Mouse (Mus musculus) midbrain, postnatal 0 days (tissue): ENCODE measurements at regions not wholly inside any gene's neighbourhood (a gene's known extent, or its start where the extent isn't known, plus 50 kb on each side); places are given as distances from the start of the nearest gene placed in this dataset.
A peak's percentile ranks its signal among the peaks of the same experiment; 100 is the strongest.

Experiments used
- ATAC-seq: fragments of 200-750 bp; cut with Nextera tagmentation; 2 replicates; pipeline ENCODE4 v1.8.0; 2017; ENCODE audit warnings: moderate number of reproducible peaks, mild to moderate bottlenecking, moderate TSS enrichment, moderate library complexity; ENCODE audit not compliant: low FRiP score
- DNase-seq: peaks from one replicate; pipeline ENCODE4 v3.0.0-alpha.2; 2015; ENCODE audit warnings: low spot score
- H3K27ac ChIP-seq: fragments of 300-500 bp; sonication (generic); 2 replicates; pipeline ENCODE4 v1.5.1; 2014; ENCODE audit warnings: low read depth, mild to moderate bottlenecking, low read length, mixed read lengths
- H3K27me3 ChIP-seq: fragments of 300-500 bp; sonication (generic); 2 replicates; pipeline ENCODE4 v1.6.1; 2014; ENCODE audit warnings: low read length, control low read depth, mixed read lengths; ENCODE audit not compliant: insufficient read depth
- H3K36me3 ChIP-seq: fragments of 300-500 bp; sonication (generic); 2 replicates; pipeline ENCODE4 v1.6.1; 2014; ENCODE audit warnings: low read length, control low read depth, mixed read lengths; ENCODE audit not compliant: insufficient read depth
- H3K4me1 ChIP-seq: fragments of 300-500 bp; sonication (generic); 2 replicates; pipeline ENCODE4 v1.6.1; 2014; ENCODE audit warnings: mild to moderate bottlenecking, control low read depth, antibody characterized with exemption, low read length, mixed read lengths; ENCODE audit not compliant: insufficient read depth
- H3K4me2 ChIP-seq: fragments of 300-500 bp; sonication (generic); 2 replicates; pipeline ENCODE4 v1.6.1; 2014; ENCODE audit warnings: low read depth, mild to moderate bottlenecking, low read length, mixed read lengths; ENCODE audit not compliant: poor library complexity, severe bottlenecking
- H3K4me3 ChIP-seq: fragments of 300-500 bp; sonication (generic); 2 replicates; pipeline ENCODE4 v1.5.1; 2014; ENCODE audit warnings: low read depth, mild to moderate bottlenecking, low read length, moderate library complexity
- H3K9ac ChIP-seq: fragments of 300-500 bp; sonication (generic); replicated peaks from 2 replicates; pipeline ENCODE4 v1.6.1; 2014; ENCODE audit warnings: mild to moderate bottlenecking, low read length, moderate library complexity, mixed read lengths; ENCODE audit not compliant: poor library complexity, severe bottlenecking
- H3K9me3 ChIP-seq: fragments of 300-500 bp; sonication (generic); 2 replicates; pipeline ENCODE4 v1.6.1; 2016; ENCODE audit warnings: low read length, control low read depth
- CTCF ChIP-seq: IDR thresholded peaks from 2 replicates; pipeline ENCODE4 v1.5.1; 2016; ENCODE audit warnings: antibody characterized with exemption, mild to moderate bottlenecking
- WGBS: fragments of 180-500 bp; shearing (Covaris S2); extraction: QIAGEN DNeasy Blood & Tissue Kit; methylation state at CpG from one replicate; pipeline ENCODE4 v1.1.7; 2014; 5-methylcytosine and 5-hydroxymethylcytosine counted together

DNA sequence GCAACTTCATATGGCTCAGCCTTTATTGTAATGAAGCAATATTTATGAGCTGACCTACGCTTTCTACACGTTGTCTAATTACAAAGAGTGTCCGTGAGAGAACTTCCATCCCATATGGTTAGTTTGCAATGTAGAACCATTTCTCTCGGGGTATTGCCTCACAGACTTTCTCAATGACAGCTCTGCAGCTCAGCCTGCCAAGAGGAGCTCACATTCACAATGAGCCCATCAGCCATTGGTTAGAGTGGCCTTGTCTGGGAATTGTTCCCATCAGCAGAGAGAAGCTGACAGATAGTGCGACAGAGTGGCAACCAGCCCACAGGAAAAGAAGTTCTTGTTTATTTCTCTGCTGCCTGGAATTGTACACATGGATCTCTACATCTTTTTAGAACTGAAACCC lies 409.7 kb downstream of the Zfp704 start:
- H3K4me3 ChIP-seq: no peak overlapping the region
- no peak overlapping the region for H3K9ac ChIP-seq
- WGBS: 63% methylated on average over 5 of the region's 5 CpGs
- H3K9me3 ChIP-seq: no peaks in the 10 kb centered on the region
- H3K27ac ChIP-seq: no peak overlapping the region
- no peak for TF ChIP-seq CTCF
- no peak overlapping the region for H3K4me2 ChIP-seq
- no peaks in the 10 kb centered on the region for H3K4me1 ChIP-seq
- no peaks in the 10 kb centered on the region for H3K27me3 ChIP-seq
- no peaks in the 10 kb centered on the region for H3K36me3 ChIP-seq
- DNase-seq (peak; percentile 70), ATAC-seq (no peak)

DNA sequence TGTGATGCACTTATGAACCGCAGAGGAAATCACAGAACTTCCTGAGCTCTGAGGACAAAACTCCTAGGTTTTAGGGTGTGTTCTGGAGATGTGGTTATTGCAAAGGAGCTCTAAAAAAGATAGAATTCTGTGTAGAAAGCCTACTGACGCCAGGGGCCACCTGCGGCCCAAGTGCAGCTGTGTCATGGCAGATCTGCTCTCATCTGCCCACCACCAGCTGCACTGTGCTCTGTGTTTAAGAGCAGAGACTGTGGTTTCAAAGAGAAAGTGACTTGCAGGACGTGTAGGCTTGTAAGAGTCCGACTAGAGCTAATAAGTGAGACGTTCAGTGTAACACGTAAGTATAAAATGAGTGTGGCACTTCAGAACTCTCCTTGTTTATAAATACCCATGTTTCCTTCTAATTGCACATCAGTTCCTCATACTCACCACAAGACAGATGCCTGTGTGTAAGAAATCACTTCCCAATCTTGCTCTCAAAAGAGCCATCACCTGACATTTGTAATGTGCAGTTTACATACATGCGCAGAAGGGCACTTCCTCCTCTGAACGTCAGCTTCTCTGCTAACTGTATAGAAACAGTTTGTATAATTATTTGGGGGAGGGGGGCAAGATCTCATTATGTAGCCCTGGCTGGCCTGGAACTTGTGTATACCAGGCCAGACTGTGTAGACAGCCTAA lies 411.1 kb downstream of the Zfp704 start:
- H3K4me3 ChIP-seq: no peak overlapping the region
- H3K4me2 ChIP-seq: no peak overlapping the region
- no peaks in the 10 kb centered on the region for H3K4me1 ChIP-seq
- H3K27ac ChIP-seq: no peak overlapping the region
- no peaks in the 10 kb centered on the region for H3K27me3 ChIP-seq
- DNase-seq: no peak
- no peak for TF ChIP-seq CTCF
- WGBS: 86% methylated on average over 9 of the region's 9 CpGs
- no peak overlapping the region for H3K9ac ChIP-seq
- ATAC-seq: no peak
- no peaks in the 10 kb centered on the region for H3K36me3 ChIP-seq
- no peaks in the 10 kb centered on the region for H3K9me3 ChIP-seq

DNA sequence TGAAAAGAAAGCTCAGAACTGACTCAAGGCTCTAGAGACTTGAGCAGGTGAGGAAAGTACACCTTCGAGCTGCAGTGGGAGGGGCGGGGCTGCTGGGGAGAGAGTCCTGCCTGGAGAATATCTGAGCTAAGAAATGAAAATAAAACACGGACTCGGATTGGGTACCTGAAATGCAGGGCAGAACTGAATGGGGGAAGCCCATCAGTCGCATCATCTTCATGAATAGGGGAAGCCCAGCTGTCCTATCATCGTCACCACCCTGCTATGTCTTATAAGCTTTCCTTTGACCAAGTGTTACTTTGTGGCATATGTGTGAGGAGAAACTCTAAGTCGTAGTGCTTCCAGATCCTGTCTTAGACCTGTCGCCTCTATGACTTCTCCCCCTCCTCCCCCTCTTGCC lies 414.1 kb downstream of the Zfp704 start:
- TF ChIP-seq CTCF: no peak
- no peaks in the 10 kb centered on the region for H3K36me3 ChIP-seq
- H3K9ac ChIP-seq: no peak overlapping the region
- H3K4me3 ChIP-seq: no peak overlapping the region
- H3K9me3 ChIP-seq: no peaks in the 10 kb centered on the region
- H3K27ac ChIP-seq: no peak overlapping the region
- H3K27me3 ChIP-seq: no peaks in the 10 kb centered on the region
- H3K4me2 ChIP-seq: no peak overlapping the region
- DNase-seq (no peak), ATAC-seq (no peak)
- H3K4me1 ChIP-seq: no peaks in the 10 kb centered on the region
- WGBS: 92% methylated on average over 8 of the region's 8 CpGs

DNA sequence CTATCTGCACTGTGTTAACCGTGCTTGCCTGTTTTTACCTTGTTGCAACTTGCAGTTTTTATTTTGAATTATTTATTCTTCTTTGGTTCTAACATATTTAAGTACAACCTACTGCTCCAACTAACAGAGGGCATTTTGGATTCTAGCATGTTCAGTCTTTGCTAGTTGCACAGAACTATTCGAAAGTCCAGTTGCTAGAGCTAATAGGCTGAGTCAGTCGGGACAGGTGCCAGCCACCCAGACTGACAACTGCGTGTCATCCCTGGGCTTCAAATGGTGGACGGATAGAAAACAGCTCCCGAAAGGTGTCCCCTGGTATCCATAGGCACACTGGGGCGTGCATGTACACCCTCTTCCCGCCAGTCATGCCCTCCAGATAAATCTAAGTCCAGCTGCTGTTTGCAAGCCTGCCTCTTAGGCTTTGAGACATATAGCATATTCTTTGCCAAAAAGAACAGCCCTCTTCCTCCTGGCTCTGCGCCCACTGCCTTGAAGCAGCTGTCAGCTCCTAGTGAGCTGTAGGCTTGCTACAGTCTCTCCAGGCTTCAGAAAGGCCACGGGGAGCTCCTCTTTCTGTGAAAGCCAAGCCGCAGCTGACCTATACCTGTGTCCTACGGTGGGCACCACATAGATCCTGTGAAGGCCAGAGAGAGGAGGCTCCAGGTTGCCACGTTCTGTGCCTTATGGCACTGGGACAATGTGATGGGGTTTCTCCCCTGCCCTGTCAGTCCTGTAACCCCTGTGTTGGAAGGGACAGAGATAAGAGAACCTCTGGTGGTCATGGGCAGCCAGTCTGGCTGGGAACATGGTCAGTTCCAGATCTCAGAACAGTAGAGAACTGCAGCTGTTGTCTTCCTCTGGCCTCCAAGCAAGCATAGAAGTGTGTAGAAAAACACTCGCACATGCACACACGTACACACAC lies 420.3 kb downstream of the Zfp704 start:
- Histone ChIP-seq H3K4me2 (no peak overlapping the region), H3K4me1 (no peaks in the 10 kb centered on the region), H3K36me3 (no peaks in the 10 kb centered on the region), H3K4me3 (no peak overlapping the region), H3K9me3 (no peaks in the 10 kb centered on the region), H3K9ac (no peak overlapping the region), H3K27me3 (no peaks in the 10 kb centered on the region), H3K27ac (no peak overlapping the region)
- DNase-seq: peak; percentile 73
- WGBS: 81% methylated on average over 15 of the region's 15 CpGs
- no peak for TF ChIP-seq CTCF
- no peak; the same call in 1 of the 2 replicates for ATAC-seq

DNA sequence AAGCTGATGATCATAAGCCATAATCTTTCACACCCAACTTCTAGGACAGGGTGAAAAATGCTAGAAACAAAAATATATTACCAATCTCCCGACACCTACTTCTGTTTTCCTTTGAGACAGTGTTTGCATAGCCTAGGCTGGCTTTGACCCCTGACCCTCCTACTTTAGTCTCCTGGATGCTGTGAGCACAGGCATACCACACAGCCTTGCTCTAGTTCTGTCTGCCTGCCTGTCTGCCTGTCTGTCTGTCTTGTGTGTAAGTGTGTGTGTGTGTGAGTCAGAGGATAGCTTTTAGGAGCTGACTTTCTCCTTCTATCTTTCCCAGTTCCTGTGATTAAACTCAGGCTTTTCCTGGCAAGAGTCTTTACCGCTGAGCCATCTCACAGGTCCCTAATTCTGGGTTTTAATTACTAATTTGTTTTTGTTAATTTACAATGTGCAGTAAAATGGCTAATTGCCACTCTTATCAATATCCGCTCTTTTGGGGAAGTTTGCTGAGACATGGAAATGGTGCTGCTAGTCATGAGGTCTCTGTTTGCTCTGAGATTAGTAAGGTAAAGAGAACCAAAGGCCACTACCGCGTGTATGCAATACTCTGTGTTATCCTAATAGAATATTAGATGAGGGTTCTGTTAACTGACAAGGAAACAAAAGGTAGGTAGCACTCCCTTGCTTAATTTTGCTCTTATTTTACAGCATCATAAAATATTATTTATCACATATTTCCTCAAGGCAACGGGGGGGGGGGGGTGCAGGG lies 423.3 kb downstream of the Zfp704 start:
- no peaks in the 10 kb centered on the region for H3K9me3 ChIP-seq
- H3K27me3 ChIP-seq: no peaks in the 10 kb centered on the region
- ATAC-seq (no peak), DNase-seq (no peak)
- no peak for TF ChIP-seq CTCF
- H3K36me3 ChIP-seq: no peaks in the 10 kb centered on the region
- H3K4me2 ChIP-seq: no peak overlapping the region
- H3K27ac ChIP-seq: no peak overlapping the region
- no peaks in the 10 kb centered on the region for H3K4me1 ChIP-seq
- no peak overlapping the region for H3K9ac ChIP-seq
- WGBS: 88% methylated on average over 6 of the region's 6 CpGs
- H3K4me3 ChIP-seq: no peak overlapping the region

DNA sequence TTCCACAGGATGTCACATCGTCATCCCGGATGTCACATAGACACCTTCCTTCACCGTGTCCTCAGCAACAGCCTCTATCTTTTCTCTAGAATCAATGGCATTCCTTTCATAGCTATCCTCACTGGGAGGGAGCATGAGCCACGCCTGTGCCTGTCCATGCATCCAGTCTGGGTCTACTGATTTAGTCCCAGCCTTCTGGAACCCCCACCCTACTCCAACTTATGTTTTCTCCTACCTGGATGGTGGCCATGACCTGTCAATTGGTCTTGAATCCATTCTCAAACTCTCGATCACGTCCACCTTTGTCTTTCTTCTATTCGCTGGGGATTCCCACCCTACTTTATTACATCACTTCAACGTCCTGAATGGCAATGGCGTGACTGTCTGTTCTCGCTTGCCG lies 428.3 kb downstream of the Zfp704 start:
- Histone ChIP-seq H3K9me3 (no peaks in the 10 kb centered on the region), H3K4me3 (no peak overlapping the region), H3K9ac (no peak overlapping the region), H3K36me3 (no peaks in the 10 kb centered on the region), H3K27me3 (no peaks in the 10 kb centered on the region), H3K4me1 (no peaks in the 10 kb centered on the region), H3K27ac (no peak overlapping the region), H3K4me2 (no peak overlapping the region)
- no peak for DNase-seq
- WGBS: 92% methylated on average over 11 of the region's 11 CpGs
- no peak for ATAC-seq
- no peak for TF ChIP-seq CTCF
